8 mouse cellular contexts compared by ENCODE assay signal in genomic region chr1:37872131-37873067, GRCm38 (mm10). TPM values are rescaled to one million over a fixed set of nuclear protein-coding genes. Genes with fewer than 3 reads are reported as not detected.
A peak's percentile ranks its signal among the peaks of the same experiment; 100 is the strongest.
DNase-seq lines count a peak whose midpoint lies in the region; ATAC-seq and TF ChIP-seq lines count a peak whose summit lies in the region.

No protein-coding gene starts in this region.

- peaks cover 10% of the 10 kb centered on the region for H3K9me3 ChIP-seq in ES-Bruce4 (replicated peaks; ENCODE audit: control insufficient read depth, insufficient read depth, low read length, poor library complexity, severe bottlenecking)
- peaks cover 9% of the 10 kb centered on the region; the same call in 1 of the 2 replicates for H3K9me3 ChIP-seq in forebrain, embryonic 10.5 days
- no peaks in the 10 kb centered on the region for H3K9me3 ChIP-seq in heart, embryonic 15.5 days (replicated peaks)
- H3K9me3 ChIP-seq in liver, embryonic 14.5 days (ENCODE audit: control insufficient read depth, low read length), result no peaks in the 10 kb centered on the region
- no peaks in the 10 kb centered on the region for H3K9me3 ChIP-seq in neural tube, embryonic 11.5 days (ENCODE audit: control insufficient read depth, low read length)
- H3K9me3 ChIP-seq in stomach, embryonic 16.5 days (replicated peaks; ENCODE audit: control insufficient read depth, low read length), result peaks cover 11% of the 10 kb centered on the region

- H3K4me2 ChIP-seq in heart, embryonic 15.5 days, result peak overlapping the region; percentile 68
- peak overlapping the region; percentile 94 for H3K4me2 ChIP-seq in liver, embryonic 14.5 days (ENCODE audit: low read depth)
- H3K4me2 ChIP-seq in neural tube, embryonic 11.5 days (ENCODE audit: low read depth), result peak overlapping the region; percentile 49
- H3K4me2 ChIP-seq in stomach, embryonic 16.5 days (ENCODE audit: low read depth, low read length), result peak overlapping the region; percentile 72

- no peak for TF ChIP-seq CTCF in ES-Bruce4 (IDR thresholded peaks at IDR 0.05; ENCODE audit: low read depth, low read length)
- no peak for TF ChIP-seq CTCF in liver, embryonic 14.5 days (IDR thresholded peaks at IDR 0.05; ENCODE audit: low read depth)

- peak; percentile 75 for DNase-seq in c-Kit-positive CD71-positive TER-119-negative erythroid progenitor cells, embryonic 14.5 days (ENCODE audit: low read depth)
- peak; percentile 82 for DNase-seq in forebrain, embryonic 10.5 days (ENCODE audit: extremely low spot score, low spot score)
- DNase-seq in kidney, postnatal 25 days, result peak; percentile 89 to 93
- peak; percentile 71 to 75 (median 71) for DNase-seq in liver, embryonic 14.5 days (ENCODE audit: low read depth in 3 of 3, low spot score in 3 of 3)
- peak; percentile 75 for DNase-seq in neural tube, embryonic 11.5 days (ENCODE audit: low spot score)

- no peak for TF ChIP-seq EP300 in ES-Bruce4 (IDR thresholded peaks at IDR 0.05; ENCODE audit: insufficient read depth, low read depth, low read length)
- no peak for TF ChIP-seq EP300 in liver, embryonic 14.5 days (IDR thresholded peaks at IDR 0.05; ENCODE audit: low read depth)

- peak overlapping the region; percentile 96 for H3K4me3 ChIP-seq in ES-Bruce4 (ENCODE audit: low read depth, low read length)
- peak overlapping the region; percentile 64 for H3K4me3 ChIP-seq in forebrain, embryonic 10.5 days
- peak overlapping the region; percentile 60 for H3K4me3 ChIP-seq in heart, embryonic 15.5 days
- H3K4me3 ChIP-seq in liver, embryonic 14.5 days (ENCODE audit: insufficient read depth in 1 of 2, low read depth in 2 of 2, low read length in 2 of 2), result peak overlapping the region; percentile 66 to 72
- peak overlapping the region; percentile 49 for H3K4me3 ChIP-seq in neural tube, embryonic 11.5 days (ENCODE audit: low read depth, low read length)
- peak overlapping the region; percentile 61 for H3K4me3 ChIP-seq in stomach, embryonic 16.5 days (replicated peaks; ENCODE audit: low read length)

- H3K36me3 ChIP-seq in ES-Bruce4 (ENCODE audit: control insufficient read depth, insufficient read depth, low read length, poor library complexity, severe bottlenecking), result peaks cover 19% of the 10 kb centered on the region
- peaks cover 32% of the 10 kb centered on the region for H3K36me3 ChIP-seq in forebrain, embryonic 10.5 days (replicated peaks)
- H3K36me3 ChIP-seq in heart, embryonic 15.5 days, result peaks cover 23% of the 10 kb centered on the region
- H3K36me3 ChIP-seq in liver, embryonic 14.5 days (replicated peaks; ENCODE audit: control insufficient read depth, insufficient read depth, low read depth), result peaks cover 9% of the 10 kb centered on the region
- peaks cover 2% of the 10 kb centered on the region for H3K36me3 ChIP-seq in neural tube, embryonic 11.5 days (ENCODE audit: control insufficient read depth, insufficient read depth, low read length)
- H3K36me3 ChIP-seq in stomach, embryonic 16.5 days (ENCODE audit: control insufficient read depth, insufficient read depth, low read length), result peaks cover 23% of the 10 kb centered on the region

- peak; percentile 31 for TF ChIP-seq POLR2A in ES-Bruce4 (IDR thresholded peaks at IDR 0.05; ENCODE audit: insufficient read depth, low read length)

- peak overlapping the region; percentile 52 for H3K27ac ChIP-seq in ES-Bruce4 (ENCODE audit: insufficient read depth, low read length)
- H3K27ac ChIP-seq in forebrain, embryonic 10.5 days, result peak overlapping the region; percentile 82
- peak overlapping the region; percentile 78 for H3K27ac ChIP-seq in heart, embryonic 15.5 days
- H3K27ac ChIP-seq in liver, embryonic 14.5 days, result peak overlapping the region; percentile 61
- H3K27ac ChIP-seq in neural tube, embryonic 11.5 days (ENCODE audit: low read depth, low read length), result no peak overlapping the region
- peak overlapping the region; percentile 88 for H3K27ac ChIP-seq in stomach, embryonic 16.5 days (ENCODE audit: low read length)

- no peaks in the 10 kb centered on the region for H3K4me1 ChIP-seq in ES-Bruce4 (ENCODE audit: control insufficient read depth, insufficient read depth, low read length)
- peaks cover 15% of the 10 kb centered on the region for H3K4me1 ChIP-seq in forebrain, embryonic 10.5 days
- H3K4me1 ChIP-seq in heart, embryonic 15.5 days (replicated peaks), result peaks cover 8% of the 10 kb centered on the region; the same call in 1 of the 2 replicates
- peaks cover 11 to 23% of the 10 kb centered on the region in 2 experiments for H3K4me1 ChIP-seq in liver, embryonic 14.5 days (replicated peaks; ENCODE audit: control insufficient read depth in 2 of 2, insufficient read depth in 2 of 2, low read length in 1 of 2)
- H3K4me1 ChIP-seq in neural tube, embryonic 11.5 days (ENCODE audit: control insufficient read depth, insufficient read depth, low read length), result no peaks in the 10 kb centered on the region
- H3K4me1 ChIP-seq in stomach, embryonic 16.5 days (ENCODE audit: control insufficient read depth, insufficient read depth, low read length), result peaks cover 3% of the 10 kb centered on the region

- 8% methylated on average over 33 of the region's 33 CpGs for WGBS in forebrain, embryonic 10.5 days
- 5% methylated on average over 33 of the region's 33 CpGs for WGBS in heart, embryonic 15.5 days
- 3% methylated on average over 33 of the region's 33 CpGs for WGBS in liver, embryonic 14.5 days (ENCODE audit: insufficient replicate concordance)
- 6% methylated on average over 33 of the region's 33 CpGs for WGBS in neural tube, embryonic 11.5 days
- 5% methylated on average over 33 of the region's 33 CpGs for WGBS in stomach, embryonic 16.5 days

- H3K27me3 ChIP-seq in ES-Bruce4 (ENCODE audit: control insufficient read depth, insufficient read depth, low read length, poor library complexity, severe bottlenecking), result no peaks in the 10 kb centered on the region
- peaks cover 6% of the 10 kb centered on the region; the same call in 1 of the 2 replicates for H3K27me3 ChIP-seq in forebrain, embryonic 10.5 days (ENCODE audit: poor library complexity, severe bottlenecking)
- H3K27me3 ChIP-seq in heart, embryonic 15.5 days, result no peaks in the 10 kb centered on the region
- H3K27me3 ChIP-seq in liver, embryonic 14.5 days (ENCODE audit: control insufficient read depth, insufficient read depth, low read length), result no peaks in the 10 kb centered on the region
- no peaks in the 10 kb centered on the region for H3K27me3 ChIP-seq in neural tube, embryonic 11.5 days (ENCODE audit: control insufficient read depth, insufficient read depth, low read length)
- no peaks in the 10 kb centered on the region for H3K27me3 ChIP-seq in stomach, embryonic 16.5 days (ENCODE audit: control insufficient read depth, insufficient read depth, low read length)

- H3K9ac ChIP-seq in ES-Bruce4 (ENCODE audit: low read depth, poor library complexity, severe bottlenecking), result peak overlapping the region; percentile 82
- peak overlapping the region; percentile 36 for H3K9ac ChIP-seq in heart, embryonic 15.5 days
- peak overlapping the region; percentile 70 for H3K9ac ChIP-seq in liver, embryonic 14.5 days (replicated peaks)
- peak overlapping the region; percentile 54 for H3K9ac ChIP-seq in neural tube, embryonic 11.5 days (ENCODE audit: low read length)
- H3K9ac ChIP-seq in stomach, embryonic 16.5 days (ENCODE audit: low read length), result peak overlapping the region; percentile 70

- ATAC-seq in heart, embryonic 15.5 days (replicated peaks; ENCODE audit: insufficient number of reproducible peaks, insufficient read depth, low FRiP score, low read depth), result peak; percentile 91
- ATAC-seq in liver, embryonic 14.5 days (ENCODE audit: insufficient read depth), result peak; percentile 88
- peak; percentile 83; the same call in 1 of the 2 replicates for ATAC-seq in neural tube, embryonic 11.5 days (ENCODE audit: insufficient read depth, low FRiP score, low TSS enrichment)
- ATAC-seq in stomach, embryonic 16.5 days (ENCODE audit: insufficient read depth, low FRiP score), result peak; percentile 94

RNA-seq across cellular contexts. Expression of gene Lipt1, which starts 0.9 kb away (rescaled TPM):
- 9.2 and 9.4 TPM in 2 replicates for polyA plus RNA-seq in ES-Bruce4 (2011; ENCODE audit: insufficient read depth, insufficient read length, low read depth, missing spikeins)
- polyA plus RNA-seq in forebrain, embryonic 10.5 days (2016; fragmentation: Nextera tagmentation; extraction: Ambion mirVana), result 9.4 and 9.8 TPM in 2 replicates
- polyA plus RNA-seq in heart, embryonic 15.5 days (2015; fragmentation: Nextera tagmentation; extraction: Ambion mirVana), result 8.0 and 8.1 TPM in 2 replicates
- polyA plus RNA-seq in liver, embryonic 14.5 days (2012; rRNA removed), result 2.3 and 2.8 TPM in 2 replicates
- polyA plus RNA-seq in liver, embryonic 14.5 days (2014; fragmentation: Nextera tagmentation; extraction: Ambion mirVana), result 3.5 and 3.7 TPM in 2 replicates
- polyA plus RNA-seq in neural tube, embryonic 11.5 days (2014; fragmentation: Nextera tagmentation; extraction: Ambion mirVana), result 7.6 and 7.8 TPM in 2 replicates
- polyA plus RNA-seq in stomach, embryonic 16.5 days (2015; fragmentation: Nextera tagmentation; extraction: Ambion mirVana), result 9.0 and 9.1 TPM in 2 replicates

RNA-seq across cellular contexts. Expression of gene Tsga10, which starts 6.2 kb away (rescaled TPM):
- 5.5 and 6.3 TPM in 2 replicates for polyA plus RNA-seq in ES-Bruce4 (2011; ENCODE audit: insufficient read depth, insufficient read length, low read depth, missing spikeins)
- 8.6 and 10.4 TPM in 2 replicates for polyA plus RNA-seq in forebrain, embryonic 10.5 days (2016; fragmentation: Nextera tagmentation; extraction: Ambion mirVana)
- polyA plus RNA-seq in heart, embryonic 15.5 days (2015; fragmentation: Nextera tagmentation; extraction: Ambion mirVana), result 4.1 and 4.8 TPM in 2 replicates
- 0.48 and 0.83 TPM in 2 replicates for polyA plus RNA-seq in liver, embryonic 14.5 days (2012; rRNA removed)
- polyA plus RNA-seq in liver, embryonic 14.5 days (2014; fragmentation: Nextera tagmentation; extraction: Ambion mirVana), result 0.90 and 1.4 TPM in 2 replicates
- polyA plus RNA-seq in neural tube, embryonic 11.5 days (2014; fragmentation: Nextera tagmentation; extraction: Ambion mirVana), result 15.8 and 16.7 TPM in 2 replicates
- polyA plus RNA-seq in stomach, embryonic 16.5 days (2015; fragmentation: Nextera tagmentation; extraction: Ambion mirVana), result 5.7 and 5.9 TPM in 2 replicates

RNA-seq across cellular contexts. Expression of gene Mitd1, which starts 17.8 kb away (rescaled TPM):
- polyA plus RNA-seq in ES-Bruce4 (2011; ENCODE audit: insufficient read depth, insufficient read length, low read depth, missing spikeins), result 37.4 and 38.7 TPM in 2 replicates
- 23.6 and 27.8 TPM in 2 replicates for polyA plus RNA-seq in forebrain, embryonic 10.5 days (2016; fragmentation: Nextera tagmentation; extraction: Ambion mirVana)
- 9.1 and 12.5 TPM in 2 replicates for polyA plus RNA-seq in heart, embryonic 15.5 days (2015; fragmentation: Nextera tagmentation; extraction: Ambion mirVana)
- 8.7 and 14.8 TPM in 2 replicates for polyA plus RNA-seq in liver, embryonic 14.5 days (2012; rRNA removed)
- polyA plus RNA-seq in liver, embryonic 14.5 days (2014; fragmentation: Nextera tagmentation; extraction: Ambion mirVana), result 14.7 and 15.9 TPM in 2 replicates
- 23.4 and 23.9 TPM in 2 replicates for polyA plus RNA-seq in neural tube, embryonic 11.5 days (2014; fragmentation: Nextera tagmentation; extraction: Ambion mirVana)
- polyA plus RNA-seq in stomach, embryonic 16.5 days (2015; fragmentation: Nextera tagmentation; extraction: Ambion mirVana), result 26.4 and 28.4 TPM in 2 replicates

RNA-seq across cellular contexts. Expression of gene Mrpl30, which starts 17.9 kb away (rescaled TPM):
- polyA plus RNA-seq in ES-Bruce4 (2011; ENCODE audit: insufficient read depth, insufficient read length, low read depth, missing spikeins), result 142 and 162 TPM in 2 replicates
- 252 and 263 TPM in 2 replicates for polyA plus RNA-seq in forebrain, embryonic 10.5 days (2016; fragmentation: Nextera tagmentation; extraction: Ambion mirVana)
- polyA plus RNA-seq in heart, embryonic 15.5 days (2015; fragmentation: Nextera tagmentation; extraction: Ambion mirVana), result 239 and 276 TPM in 2 replicates
- 40.5 and 72.5 TPM in 2 replicates for polyA plus RNA-seq in liver, embryonic 14.5 days (2012; rRNA removed)
- polyA plus RNA-seq in liver, embryonic 14.5 days (2014; fragmentation: Nextera tagmentation; extraction: Ambion mirVana), result 189 and 200 TPM in 2 replicates
- polyA plus RNA-seq in neural tube, embryonic 11.5 days (2014; fragmentation: Nextera tagmentation; extraction: Ambion mirVana), result 219 and 231 TPM in 2 replicates
- 216 and 225 TPM in 2 replicates for polyA plus RNA-seq in stomach, embryonic 16.5 days (2015; fragmentation: Nextera tagmentation; extraction: Ambion mirVana)

RNA-seq across cellular contexts. Expression of gene Lyg2, which starts 43.9 kb away (rescaled TPM):
- not detected in 2 replicates for polyA plus RNA-seq in ES-Bruce4 (2011; ENCODE audit: insufficient read depth, insufficient read length, low read depth, missing spikeins)
- not detected in 2 replicates for polyA plus RNA-seq in forebrain, embryonic 10.5 days (2016; fragmentation: Nextera tagmentation; extraction: Ambion mirVana)
- not detected in 2 replicates for polyA plus RNA-seq in heart, embryonic 15.5 days (2015; fragmentation: Nextera tagmentation; extraction: Ambion mirVana)
- 0.01 TPM in 1 of 2 replicates, not detected in the other for polyA plus RNA-seq in liver, embryonic 14.5 days (2012; rRNA removed)
- not detected in 2 replicates for polyA plus RNA-seq in liver, embryonic 14.5 days (2014; fragmentation: Nextera tagmentation; extraction: Ambion mirVana)
- not detected in 2 replicates for polyA plus RNA-seq in neural tube, embryonic 11.5 days (2014; fragmentation: Nextera tagmentation; extraction: Ambion mirVana)
- polyA plus RNA-seq in stomach, embryonic 16.5 days (2015; fragmentation: Nextera tagmentation; extraction: Ambion mirVana), result not detected in 2 replicates
